Mouse (Mus musculus) small intestine, adult 2 months (tissue): ENCODE data around the gene Lamb3. TPM values are rescaled to one million over a fixed set of nuclear protein-coding genes. Genes with fewer than 3 reads are reported as not detected.

Source experiments
- H3K27ac ChIP-seq: fragments of 200-500 bp; 2 replicates; pipeline ENCODE4 v1.5.1; 2012; ENCODE audit warnings: low read depth, low read length, control low read depth, inconsistent platforms; ENCODE audit not compliant: insufficient read depth
- H3K27me3 ChIP-seq: fragments of 200-500 bp; 2 replicates; pipeline ENCODE4 v1.6.1; 2012; ENCODE audit warnings: mild to moderate bottlenecking, moderate library complexity, low read length, inconsistent platforms; ENCODE audit not compliant: control insufficient read depth, insufficient read depth
- H3K36me3 ChIP-seq: fragments of 200-500 bp; 2 replicates; pipeline ENCODE4 v1.6.1; 2012; ENCODE audit warnings: mild to moderate bottlenecking, low read length, control low read depth, inconsistent platforms; ENCODE audit not compliant: control insufficient read depth, insufficient read depth
- H3K4me1 ChIP-seq: fragments of 200-500 bp; 2 replicates; pipeline ENCODE4 v1.6.1; 2012; ENCODE audit warnings: low read length, inconsistent platforms, mixed read lengths; ENCODE audit not compliant: control insufficient read depth, insufficient read depth, insufficient read length
- H3K4me3 ChIP-seq: fragments of 200-500 bp; 2 replicates; pipeline ENCODE4 v1.5.1; 2012; ENCODE audit warnings: low read depth, mild to moderate bottlenecking, control low read depth, inconsistent platforms, low read length, moderate library complexity
- CTCF ChIP-seq: fragments of 200-500 bp; IDR thresholded peaks from 2 replicates; pipeline ENCODE4 v1.5.1; 2012; ENCODE audit warnings: low read depth, mild to moderate bottlenecking, control low read depth, inconsistent platforms, low read length, moderate library complexity, mixed read lengths; ENCODE audit not compliant: insufficient replicate concordance, insufficient read length; ENCODE audit errors: extremely low read depth
- POLR2A ChIP-seq: fragments of 200-500 bp; IDR thresholded peaks from 2 replicates; pipeline ENCODE4 v1.6.1; 2012; ENCODE audit warnings: low read depth, mild to moderate bottlenecking, control low read depth, inconsistent platforms, low read length, moderate library complexity
- WGBS: fragments of 180-500 bp; shearing (Covaris S2); methylation state at CpG from one replicate; pipeline ENCODE4 v1.1.7; 2018; 5-methylcytosine and 5-hydroxymethylcytosine counted together
- polyA plus RNA-seq: library from polyadenylated mRNA; depleted of rRNA; stranded (reverse); fragments of >200 nt; gene quantifications from 2 replicates; pipeline ENCODE4 v1.2.3, GENCODE M21; 2012

The Lamb3 gene
- polyA plus RNA-seq, 1 experiment: 21.7 TPM

DNA sequence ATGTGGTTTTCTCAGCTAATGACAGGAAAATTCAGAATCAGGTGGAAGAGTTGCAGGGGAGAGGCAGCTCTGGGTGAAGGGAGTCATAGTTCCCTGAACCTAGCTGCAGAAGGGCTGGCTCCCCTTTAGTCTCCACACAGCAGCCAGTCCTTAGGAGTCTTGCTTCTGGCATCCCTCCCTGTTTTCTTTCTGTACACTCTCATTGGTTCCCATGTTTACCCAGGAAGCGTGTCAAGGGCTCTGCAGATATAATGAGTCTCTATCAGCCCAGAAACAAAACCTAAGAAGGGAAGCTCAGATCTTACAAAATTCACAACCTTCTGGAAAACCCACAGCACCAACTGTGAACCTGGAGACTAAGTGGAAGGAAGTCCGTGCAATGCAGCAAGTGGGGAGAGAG lies 85.5 kb downstream of the Lamb3 start:
- Histone ChIP-seq H3K27ac (no peak overlapping the region), H3K4me3 (no peak overlapping the region), H3K36me3 (no peaks in the 10 kb centered on the region), H3K27me3 (no peaks in the 10 kb centered on the region), H3K4me1 (peaks cover 20% of the 10 kb centered on the region; the same call in 1 of the 2 replicates)
- 57% methylated on average over 2 of the region's 2 CpGs for WGBS
- TF ChIP-seq CTCF (no peak), POLR2A (no peak)

- 80% methylated on average over 3 of the region's 3 CpGs for WGBS
These were observed 86.4 kb downstream of the Lamb3 start for GRCm38 (mm10) chr1:193293926-193294325.

DNA sequence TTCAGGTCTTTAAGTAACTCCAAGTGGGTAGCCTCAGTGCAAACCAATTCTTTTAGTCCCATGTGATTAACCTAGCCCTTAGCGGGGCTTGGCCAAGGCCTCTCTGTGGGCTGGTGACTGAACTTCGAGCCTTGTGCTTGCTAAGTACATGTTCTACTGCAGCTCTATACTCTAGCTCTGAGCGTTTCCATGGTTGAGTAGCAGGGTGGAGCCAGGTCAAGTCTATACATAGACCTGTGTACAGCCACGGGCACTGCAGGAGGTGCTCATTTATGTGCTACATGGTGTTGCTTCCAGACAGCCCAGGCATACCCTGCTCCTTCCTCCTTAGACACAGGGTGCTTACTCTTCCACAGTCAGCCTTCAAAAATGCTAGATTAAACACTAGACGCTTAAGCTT lies 88.4 kb downstream of the Lamb3 start:
- WGBS: 45% methylated on average over 5 of the region's 5 CpGs
- no peak overlapping the region for H3K27ac ChIP-seq
- H3K4me1 ChIP-seq: peaks cover 17% of the 10 kb centered on the region; the same call in 1 of the 2 replicates
- no peak for TF ChIP-seq POLR2A
- TF ChIP-seq CTCF: no peak
- H3K4me3 ChIP-seq: no peak overlapping the region
- no peaks in the 10 kb centered on the region for H3K27me3 ChIP-seq
- no peaks in the 10 kb centered on the region for H3K36me3 ChIP-seq

More at GRCm38 (mm10) chr1:193293926-193294325, 86.4 kb downstream of the Lamb3 start:
- no peaks in the 10 kb centered on the region for H3K27me3 ChIP-seq
- H3K4me3 ChIP-seq: no peak overlapping the region
- no peak overlapping the region for H3K27ac ChIP-seq
- H3K36me3 ChIP-seq: no peaks in the 10 kb centered on the region
- no peak for TF ChIP-seq CTCF
- H3K4me1 ChIP-seq: peaks cover 23% of the 10 kb centered on the region; the same call in 1 of the 2 replicates

DNA sequence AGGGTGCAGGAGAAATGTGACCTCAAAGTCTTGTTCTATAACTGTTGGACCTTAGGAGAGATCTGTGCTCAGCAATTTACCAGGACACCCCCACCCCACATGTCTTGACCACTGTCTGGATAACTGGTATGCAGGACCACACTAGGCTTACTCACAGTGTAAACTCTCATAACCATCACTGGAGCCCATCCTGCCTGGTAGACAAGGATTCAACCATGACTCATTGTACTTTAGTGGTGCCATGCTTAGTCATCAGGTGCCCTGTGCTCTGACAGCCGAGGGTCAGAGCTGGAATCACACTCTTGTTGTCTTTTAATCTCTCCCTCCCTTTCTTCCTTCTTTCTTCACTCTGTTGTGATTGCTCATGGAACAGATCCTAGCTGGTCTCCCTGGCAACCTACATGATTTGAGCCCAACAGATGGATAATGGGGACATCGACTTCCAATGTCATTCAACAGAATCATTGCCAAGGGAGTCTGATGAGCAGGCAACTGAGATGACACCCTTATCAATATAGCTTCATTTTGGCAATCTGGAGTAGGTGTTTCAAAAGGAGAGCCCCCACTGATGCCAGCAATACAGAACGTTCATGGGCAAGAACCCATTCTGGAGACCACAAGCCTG lies 90.8 kb downstream of the Lamb3 start:
- no peaks in the 10 kb centered on the region for H3K27me3 ChIP-seq
- 75% methylated on average over 3 of the region's 3 CpGs for WGBS
- peaks cover 27% of the 10 kb centered on the region; the same call in 1 of the 2 replicates for H3K4me1 ChIP-seq
- TF ChIP-seq POLR2A (no peak), CTCF (no peak)
- H3K27ac ChIP-seq: no peak overlapping the region; the same call in 1 of the 2 replicates
- H3K36me3 ChIP-seq: no peaks in the 10 kb centered on the region
- no peak overlapping the region for H3K4me3 ChIP-seq

- TF ChIP-seq POLR2A: no peak
- no peak for TF ChIP-seq CTCF
- WGBS: 82% methylated on average over 1 of the region's 1 CpGs
These were observed 92.5 kb downstream of the Lamb3 start for GRCm38 (mm10) chr1:193299995-193300394.

GRCm38 (mm10) chr1:193301216-193302092 lies 94.0 kb downstream of the Lamb3 start:
- H3K27me3 ChIP-seq: no peaks in the 10 kb centered on the region
- H3K27ac ChIP-seq: peak overlapping the region; percentile 45
- H3K4me1 ChIP-seq: peaks cover 21% of the 10 kb centered on the region; the same call in 1 of the 2 replicates
- WGBS: 25% methylated on average over 6 of the region's 6 CpGs
- H3K36me3 ChIP-seq: no peaks in the 10 kb centered on the region
- peak overlapping the region; percentile 32 for H3K4me3 ChIP-seq
- no peak for TF ChIP-seq CTCF
- TF ChIP-seq POLR2A: peak; percentile 45; the same call in 1 of the 2 replicates

More at GRCm38 (mm10) chr1:193299995-193300394, 92.5 kb downstream of the Lamb3 start:
- Histone ChIP-seq H3K27ac (no peak overlapping the region), H3K4me3 (no peak overlapping the region), H3K4me1 (peaks cover 27% of the 10 kb centered on the region; the same call in 1 of the 2 replicates), H3K36me3 (no peaks in the 10 kb centered on the region), H3K27me3 (no peaks in the 10 kb centered on the region)

GRCm38 (mm10) chr1:193302093-193302405 lies 94.5 kb downstream of the Lamb3 start:
- H3K27ac ChIP-seq: peak overlapping the region; percentile 43
- H3K27me3 ChIP-seq: no peaks in the 10 kb centered on the region
- TF ChIP-seq POLR2A (no peak), CTCF (no peak)
- WGBS: 25% methylated on average over 8 of the region's 8 CpGs
- peak overlapping the region; percentile 32 for H3K4me3 ChIP-seq
- H3K36me3 ChIP-seq: no peaks in the 10 kb centered on the region
- peaks cover 21% of the 10 kb centered on the region; the same call in 1 of the 2 replicates for H3K4me1 ChIP-seq
